Mouse (Mus musculus) kidney, postnatal 4 days (tissue): ENCODE measurements around the gene Polr2e.

Source experiments
- DNase-seq, 2 experiments: peaks; one replicate each; pipeline ENCODE4 v3.0.0; 2021; ENCODE audit warnings: mixed read lengths in 2 of 2

The Polr2e gene

GRCm38 (mm10) chr10:79987771-79988505 is 51.7 kb downstream of the Polr2e start:
- peak in 1 of 2 experiments; percentile 44 for DNase-seq

DNA sequence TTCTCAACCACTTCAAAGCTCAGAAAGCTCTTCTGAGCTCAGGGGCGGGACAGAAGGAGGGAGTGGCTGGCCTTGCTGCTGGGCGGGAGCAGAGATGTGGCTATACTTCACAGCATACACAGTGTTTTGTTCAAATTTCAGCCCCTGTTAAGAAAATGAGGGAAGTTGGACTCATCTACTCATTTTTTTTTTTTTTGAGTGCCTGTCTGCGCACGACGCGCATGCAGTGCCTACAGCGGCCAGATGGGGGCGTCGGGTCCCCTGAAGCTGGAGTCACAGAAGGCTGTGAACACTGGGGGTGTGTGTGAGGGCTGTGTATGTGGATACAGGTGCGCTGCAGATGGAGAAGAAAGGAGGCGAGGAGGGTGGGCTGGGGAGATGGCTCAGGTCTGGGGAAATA is 52.6 kb downstream of the Polr2e start:
- DNase-seq = peak; percentile 94 to 96

- peak in 1 of 2 experiments; percentile 39 for DNase-seq
Measured at GRCm38 (mm10) chr10:79986232-79986878, 53.2 kb downstream of the Polr2e start.
